Mouse (Mus musculus): ENCODE measurements around the gene Robo1.

Robo1 gene

GRCm38 (mm10) chr16:72829530-72829929 is 521.4 kb downstream of the Robo1 start:
- DNase-seq (ENCODE audit: low spot score) = no peak

- DNase-seq (ENCODE audit: low spot score) = no peak
Measured at GRCm38 (mm10) chr16:72830394-72831056, 522.4 kb downstream of the Robo1 start.

- DNase-seq (ENCODE audit: low spot score) = no peak
Measured at GRCm38 (mm10) chr16:72834266-72834665, 526.2 kb downstream of the Robo1 start.

- DNase-seq (ENCODE audit: low spot score) = no peak
Measured at GRCm38 (mm10) chr16:72839031-72839430, 530.9 kb downstream of the Robo1 start.

GRCm38 (mm10) chr16:72841066-72841465 is 533.0 kb downstream of the Robo1 start:
- no peak for DNase-seq (ENCODE audit: low spot score)

GRCm38 (mm10) chr16:72854101-72854500 is 546.0 kb downstream of the Robo1 start:
- no peak for DNase-seq (ENCODE audit: low spot score)

GRCm38 (mm10) chr16:72854809-72855503 is 546.9 kb downstream of the Robo1 start:
- DNase-seq (ENCODE audit: low spot score) = no peak

- DNase-seq (ENCODE audit: low spot score) = no peak
Measured at GRCm38 (mm10) chr16:72861707-72862277, 553.7 kb downstream of the Robo1 start.

- DNase-seq (ENCODE audit: low spot score) = peak; percentile 2
Measured at GRCm38 (mm10) chr16:72866011-72866410, 557.9 kb downstream of the Robo1 start.

GRCm38 (mm10) chr16:72874934-72875732 is 567.0 kb downstream of the Robo1 start:
- no peak for DNase-seq (ENCODE audit: low spot score)

GRCm38 (mm10) chr16:72888108-72888507 is 580.0 kb downstream of the Robo1 start:
- DNase-seq (ENCODE audit: low spot score) = no peak

- no peak for DNase-seq (ENCODE audit: low spot score)
Measured at GRCm38 (mm10) chr16:72889401-72889800, 581.3 kb downstream of the Robo1 start.

- DNase-seq (ENCODE audit: low spot score) = no peak
Measured at GRCm38 (mm10) chr16:72897125-72897524, 589.0 kb downstream of the Robo1 start.

- DNase-seq (ENCODE audit: low spot score) = no peak
Measured at GRCm38 (mm10) chr16:72908895-72909294, 600.8 kb downstream of the Robo1 start.

- DNase-seq (ENCODE audit: low spot score) = no peak
Measured at GRCm38 (mm10) chr16:72913134-72913533, 605.0 kb downstream of the Robo1 start.

GRCm38 (mm10) chr16:72914068-72914630 is 606.0 kb downstream of the Robo1 start:
- no peak for DNase-seq (ENCODE audit: low spot score)

- DNase-seq (ENCODE audit: low spot score) = no peak
Measured at GRCm38 (mm10) chr16:72920013-72920412, 611.9 kb downstream of the Robo1 start.

- peak; percentile 52 for DNase-seq (ENCODE audit: low spot score)
Measured at GRCm38 (mm10) chr16:72924423-72925224, 616.5 kb downstream of the Robo1 start.

- no peak for DNase-seq (ENCODE audit: low spot score)
Measured at GRCm38 (mm10) chr16:72928525-72929122, 620.5 kb downstream of the Robo1 start.

GRCm38 (mm10) chr16:72930871-72931270 is 622.8 kb downstream of the Robo1 start:
- DNase-seq (ENCODE audit: low spot score) = no peak

- DNase-seq (ENCODE audit: low spot score) = no peak
Measured at GRCm38 (mm10) chr16:72934908-72935307, 626.8 kb downstream of the Robo1 start.
